Mouse (Mus musculus): ENCODE results near the gene Dab1.

- no peak for TF ChIP-seq CTCF (IDR thresholded peaks at IDR 0.05)
- TF ChIP-seq EP300 (IDR thresholded peaks at IDR 0.05), result no peak
These were observed 48.3 kb downstream of the Dab1 start for GRCm38 (mm10) chr4:103667438-103667837.
